Mouse (Mus musculus): ENCODE measurements around the gene Mob3a. TPM values are rescaled to one million over a fixed set of nuclear protein-coding genes. Genes with fewer than 3 reads are reported as not detected.

Gene Mob3a
- 140 and 155 TPM in 2 replicates for total RNA-seq (2023)

DNA sequence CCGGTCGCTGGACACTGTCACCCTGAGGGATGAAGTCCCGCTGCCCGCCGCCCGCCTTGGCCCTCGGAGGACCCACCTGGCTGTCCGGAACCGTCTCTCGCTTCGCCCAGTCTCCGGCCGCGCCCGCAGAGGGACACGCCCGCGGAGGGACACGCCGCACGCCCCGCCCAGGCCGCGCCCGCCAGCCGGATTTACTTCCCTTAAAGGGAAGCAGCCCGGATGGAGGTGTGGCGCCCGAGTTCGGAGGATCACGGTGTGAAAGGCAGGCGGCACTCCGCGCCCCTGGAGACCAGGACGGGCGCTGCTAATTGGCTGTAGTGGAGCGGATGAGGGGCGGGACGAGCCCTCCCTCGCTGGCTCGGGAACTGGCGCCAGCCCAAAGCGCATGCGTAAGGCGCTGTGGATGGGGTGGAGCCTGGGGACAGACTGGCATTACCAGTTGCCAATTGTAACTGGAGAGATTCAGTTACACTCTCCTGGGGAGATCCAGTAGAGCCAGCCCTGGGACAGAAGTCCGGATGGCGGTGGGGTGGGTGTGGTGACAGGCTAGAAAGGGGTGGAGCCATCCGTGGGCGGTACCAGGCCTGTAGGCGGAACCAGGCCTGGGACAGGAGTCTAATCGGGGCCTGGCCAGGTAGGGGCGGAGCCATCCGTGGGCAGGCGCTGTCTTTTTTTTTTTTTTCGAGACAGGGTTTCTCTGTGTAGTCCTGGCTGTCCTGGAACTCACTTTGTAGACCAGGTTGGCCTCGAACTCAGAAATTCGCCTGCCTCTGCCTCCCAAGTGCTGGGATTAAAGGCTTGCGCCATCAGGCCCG, at the start of gene Mob3a, which contains the start of gene Izumo4:
Gene Mob3a, minus strand, starts transcription at position 257 of the 815 bp plus-strand sequence.
Gene Izumo4, plus strand, starts transcription at position 464 of the 815 bp plus-strand sequence.

DNA sequence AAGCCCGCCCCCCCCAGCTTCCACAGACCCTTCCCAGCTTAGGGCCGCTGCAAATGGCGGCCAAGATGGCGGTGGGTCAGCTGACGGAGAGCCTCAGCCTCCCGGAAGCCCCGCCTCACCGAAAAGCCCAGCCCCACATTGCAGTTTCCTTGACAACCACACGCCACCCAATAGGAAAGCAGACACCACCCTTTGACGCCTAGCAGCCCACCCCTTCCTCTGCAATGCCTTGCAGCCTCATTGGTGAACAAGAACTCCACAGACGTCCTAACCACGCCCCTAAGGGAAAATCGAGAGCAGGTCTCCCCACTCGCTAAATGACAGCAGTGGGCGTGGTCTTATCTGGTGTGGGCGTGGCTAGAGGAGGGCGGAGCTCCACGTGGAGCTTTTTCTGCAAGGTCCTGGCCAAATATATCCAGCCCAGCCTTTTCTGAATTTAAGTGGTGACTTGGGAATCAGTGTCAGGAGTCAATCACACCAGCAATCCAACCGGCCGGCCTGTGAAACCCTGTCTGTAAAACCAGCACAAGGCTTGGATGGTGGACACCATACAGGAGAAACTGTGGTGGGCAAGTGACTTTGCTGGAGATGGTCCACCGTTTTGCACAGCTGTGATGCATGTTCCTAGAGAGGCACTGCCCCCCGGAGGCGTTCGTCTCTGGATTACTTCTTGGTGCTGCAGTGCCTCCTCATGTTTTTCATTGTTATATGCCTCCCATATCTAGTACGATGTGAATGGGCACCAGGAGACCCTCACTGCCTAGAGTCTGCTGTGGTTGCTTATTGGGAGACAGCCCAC, 40.6 kb upstream of the Mob3a start, which contains the start of gene Ap3d1:
Gene Ap3d1, minus strand, starts transcription at position 85 of the 799 bp plus-strand sequence.

DNA sequence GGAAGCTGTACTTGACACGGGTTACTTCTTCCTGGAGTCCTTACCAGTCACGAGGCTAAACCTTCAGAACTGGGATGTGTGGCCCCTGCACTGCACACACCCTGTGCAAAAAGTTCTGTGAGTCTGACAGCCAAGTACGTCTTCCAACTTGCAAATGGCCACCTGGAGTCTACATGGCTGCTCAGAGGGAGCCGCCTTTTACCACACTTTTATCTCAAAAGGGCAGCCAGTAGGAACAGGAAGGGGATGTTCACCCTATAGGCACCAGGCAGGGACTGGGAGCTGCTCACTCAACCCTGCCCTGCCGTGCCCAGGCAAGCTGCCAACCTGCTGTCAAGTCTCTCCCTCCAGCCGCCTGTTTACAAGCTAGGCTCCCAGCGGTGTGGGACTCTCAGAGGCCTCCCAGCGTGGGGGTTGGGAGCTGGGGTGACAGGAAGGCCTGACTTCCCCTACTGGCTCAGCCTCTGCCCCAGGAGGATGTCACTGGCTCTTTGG, 23.8 kb downstream of the Mob3a start, which contains the start of gene Mknk2:
Gene Mknk2, minus strand, starts transcription at position 171 of the 495 bp plus-strand sequence.

DNA sequence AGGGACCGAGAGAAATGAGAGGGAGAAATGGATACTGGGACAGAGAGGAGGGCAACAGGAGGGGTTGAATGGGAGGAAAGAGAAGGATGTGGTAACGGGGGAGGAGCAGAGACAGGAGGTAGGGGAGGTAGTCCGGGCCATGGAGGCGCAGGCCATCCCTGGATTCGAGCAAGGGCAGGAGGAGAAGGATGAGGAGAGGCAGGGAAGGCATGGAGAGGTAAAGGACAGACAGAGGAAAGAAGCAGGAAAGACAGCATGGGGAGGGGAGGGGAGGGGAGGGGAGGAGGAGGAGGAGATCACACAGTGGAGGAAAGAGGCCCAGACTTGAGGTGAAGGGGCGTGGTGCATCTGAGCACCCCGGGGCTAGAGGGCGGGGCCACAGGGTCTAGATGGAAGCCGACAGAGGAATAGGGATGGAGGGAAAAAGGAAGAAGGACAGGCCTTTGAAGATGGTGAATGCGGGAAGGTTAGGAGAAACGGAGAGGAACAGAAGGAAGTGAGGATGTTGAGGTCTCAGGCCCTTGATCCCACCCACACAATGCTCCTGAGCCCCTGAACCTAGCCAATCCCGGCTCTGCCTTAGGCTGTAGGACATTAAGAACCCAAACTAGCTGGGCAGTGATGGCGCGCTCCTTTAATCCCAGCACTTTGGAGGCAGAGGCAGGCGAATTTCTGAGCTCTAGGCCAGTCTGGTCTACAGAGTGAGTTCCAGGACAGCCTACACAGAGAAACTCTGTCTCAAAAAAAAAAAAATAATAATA, 44.7 kb downstream of the Mob3a start, which contains the start of gene Btbd2:
Gene Btbd2, minus strand, starts transcription at position 209 of the 761 bp plus-strand sequence.

Other genes with a start within 250 kb of the Mob3a start
- not detected in 2 replicates for gene Onecut3, start 207.1 kb downstream of the Mob3a start, total RNA-seq (2023)
- gene Atp8b3, start 162.9 kb downstream of the Mob3a start, total RNA-seq (2023): not detected in 2 replicates
- 87.8 and 112 TPM in 2 replicates for gene Rexo1, start 140.4 kb downstream of the Mob3a start, total RNA-seq (2023)
- gene Klf16, start 124.7 kb downstream of the Mob3a start, total RNA-seq (2023): 5.7 and 7.0 TPM in 2 replicates
- gene Abhd17a, start 111.6 kb downstream of the Mob3a start, total RNA-seq (2023): 34.9 and 41.1 TPM in 2 replicates
- gene Scamp4, start 99.1 kb downstream of the Mob3a start, total RNA-seq (2023): 6.9 and 8.2 TPM in 2 replicates
- 0.98 and 2.0 TPM in 2 replicates for gene Adat3, start 99.1 kb downstream of the Mob3a start, total RNA-seq (2023)
- gene Gm49322, start 96.0 kb downstream of the Mob3a start, total RNA-seq (2023): 0.77 and 0.98 TPM in 2 replicates
- gene Csnk1g2, start 79.1 kb downstream of the Mob3a start, total RNA-seq (2023): 101 and 129 TPM in 2 replicates
- gene Btbd2, start 44.9 kb downstream of the Mob3a start, total RNA-seq (2023): 12.4 and 15.2 TPM in 2 replicates
- 181 and 193 TPM in 2 replicates for gene Mknk2, start 23.9 kb downstream of the Mob3a start, total RNA-seq (2023)
- 8.4 and 14.1 TPM in 2 replicates for gene Izumo4, start 207 bp upstream of the Mob3a start, total RNA-seq (2023)
- gene Ap3d1, start 40.3 kb upstream of the Mob3a start, total RNA-seq (2023): 99.7 and 123 TPM in 2 replicates
- gene Dot1l, start 53.2 kb upstream of the Mob3a start, total RNA-seq (2023): 21.3 and 32.2 TPM in 2 replicates
- gene Sf3a2, start 96.2 kb upstream of the Mob3a start, total RNA-seq (2023): 39.7 and 47.3 TPM in 2 replicates
- 62.9 and 84.6 TPM in 2 replicates for gene Plekhj1, start 96.6 kb upstream of the Mob3a start, total RNA-seq (2023)
- gene Amh, start 103.3 kb upstream of the Mob3a start, total RNA-seq (2023): 0.77 and 1.2 TPM in 2 replicates
- gene Jsrp1, start 111.5 kb upstream of the Mob3a start, total RNA-seq (2023): not detected in 2 replicates
- 506 and 673 TPM in 2 replicates for gene Oaz1, start 124.7 kb upstream of the Mob3a start, total RNA-seq (2023)
- gene Lingo3, start 142.1 kb upstream of the Mob3a start, total RNA-seq (2023): not detected in 2 replicates
- 10.1 and 19.3 TPM in 2 replicates for gene Lsm7, start 153.2 kb upstream of the Mob3a start, total RNA-seq (2023)
- gene Sppl2b, start 153.3 kb upstream of the Mob3a start, total RNA-seq (2023): 14.0 and 15.8 TPM in 2 replicates
- not detected in 2 replicates for gene Tmprss9, start 169.9 kb upstream of the Mob3a start, total RNA-seq (2023)
- 35.2 and 38.8 TPM in 2 replicates for gene Timm13, start 199.0 kb upstream of the Mob3a start, total RNA-seq (2023)
- gene Lmnb2, start 216.3 kb upstream of the Mob3a start, total RNA-seq (2023): 17.8 and 24.7 TPM in 2 replicates
- gene Gadd45b, start 228.1 kb upstream of the Mob3a start, total RNA-seq (2023): 50.6 and 86.7 TPM in 2 replicates

All from neutrophil, adult 65 days (primary cell).